Mouse (Mus musculus) ES-E14 (cell line): ENCODE data around the gene Oscp1.

Experiments
- MAFK ChIP-seq: IDR thresholded peaks from 2 replicates; pipeline ENCODE4 v1.6.1; 2014; ENCODE audit warnings: mild to moderate bottlenecking, low read depth, low read length, inconsistent platforms; ENCODE audit not compliant: insufficient read depth
- ZC3H11A ChIP-seq: IDR thresholded peaks from 2 replicates; pipeline ENCODE4 v1.6.1; 2012; ENCODE audit warnings: low read depth, mild to moderate bottlenecking, inconsistent platforms, low read length, borderline replicate concordance

DNA sequence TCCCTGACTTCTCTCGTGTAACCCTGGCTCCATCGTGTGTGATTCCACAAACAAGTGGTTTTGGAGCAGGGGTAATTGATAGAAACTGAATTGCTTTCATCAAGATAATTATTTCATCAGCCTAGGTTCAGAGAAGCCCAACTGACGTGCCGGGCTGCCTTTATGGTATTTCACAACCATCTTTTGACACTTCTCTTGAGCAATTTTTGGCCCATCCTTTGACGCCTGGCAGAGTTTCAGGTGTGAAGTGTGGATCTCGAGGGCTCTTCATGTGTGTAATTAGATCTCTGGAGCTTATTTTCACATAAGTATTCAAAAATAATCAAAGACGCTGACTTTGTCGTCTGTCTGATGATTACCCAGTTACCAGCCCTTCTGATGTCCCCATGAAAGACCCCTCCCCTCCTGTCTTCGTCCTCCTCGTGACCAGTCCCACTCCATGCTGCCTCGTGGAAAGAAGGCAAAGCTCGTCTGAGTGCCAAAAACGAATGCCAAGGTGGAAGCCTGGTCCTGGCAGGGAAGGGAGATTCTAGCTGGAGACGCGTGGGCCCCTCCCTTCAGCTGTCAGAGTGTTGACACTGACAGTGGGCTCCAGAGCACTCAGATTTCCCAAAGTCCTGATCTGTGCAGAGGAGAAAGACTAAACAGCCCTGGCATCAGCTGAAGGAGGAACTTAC is 9.2 kb downstream of the Oscp1 start:
- no peak for TF ChIP-seq MAFK
- no peak for TF ChIP-seq ZC3H11A
